Comparison of ENCODE assay signal across 9 mouse cellular contexts in genomic region chr7:57509681-57510141, GRCm38 (mm10). TPM values are rescaled to one million over a fixed set of nuclear protein-coding genes. Genes with fewer than 3 reads are reported as not detected.
DNase-seq lines count a peak whose midpoint lies in the region; ATAC-seq and TF ChIP-seq lines count a peak whose summit lies in the region.
"Had no signal": no experiment of that assay in that cellular context is flagged by ENCODE, and none has a peak within 500 bp of the region (broad histone marks: within the 10 kb centered on the region; RNA-seq: fewer than 3 reads in every experiment).

TSS of gene Gabra5 (minus strand) at chr7:57510059.

- H3K4me1 ChIP-seq in heart, postnatal 0 days (ENCODE audit: control insufficient read depth, insufficient read depth), result no peaks in the 10 kb centered on the region
- H3K4me1 ChIP-seq in cortical plate, adult 2 months (ENCODE audit: control insufficient read depth, insufficient read depth, low read length), result peaks cover 3% of the 10 kb centered on the region
- peaks cover 8% of the 10 kb centered on the region; the same call in 1 of the 2 replicates for H3K4me1 ChIP-seq in neural tube, embryonic 13.5 days (replicated peaks)

- no peaks in the 10 kb centered on the region for H3K36me3 ChIP-seq in heart, postnatal 0 days (replicated peaks; ENCODE audit: control insufficient read depth, insufficient read depth, low read length)
- H3K36me3 ChIP-seq in neural tube, embryonic 13.5 days, result no peaks in the 10 kb centered on the region

- no peak for DNase-seq in heart, postnatal 0 days (ENCODE audit: low spot score)
- DNase-seq in heart, adult 9 months (ENCODE audit: low spot score in 2 of 2), result no peak
- peak; percentile 49 to 68 for DNase-seq in frontal cortex, postnatal 14 days (ENCODE audit: low spot score in 2 of 2)
- peak; percentile 52 to 60 for DNase-seq in left cerebral cortex, adult 8-10 months (ENCODE audit: low spot score in 2 of 2)
- DNase-seq in gastrocnemius, postnatal 4 days (ENCODE audit: low spot score in 2 of 2), result no peak
- no peak for DNase-seq in ovary, postnatal 36 days (ENCODE audit: low spot score)

- no peak for TF ChIP-seq POLR2A in cortical plate, adult 2 months (IDR thresholded peaks at IDR 0.05; ENCODE audit: extremely low read depth, insufficient read depth, low read length)

- H3K27ac ChIP-seq in heart, postnatal 0 days (ENCODE audit: low read depth), result no peak within 1 kb of the TSS
- H3K27ac ChIP-seq in cortical plate, adult 2 months (ENCODE audit: insufficient read depth, low read length), result peak within 1 kb of the TSS; percentile 83
- no peak within 1 kb of the TSS; the same call in 1 of the 2 replicates for H3K27ac ChIP-seq in neural tube, embryonic 13.5 days (replicated peaks)

- 2% methylated on average over 54 of the region's 59 CpGs for WGBS in heart, postnatal 0 days
- 1% methylated on average over 59 of the region's 59 CpGs for WGBS in neural tube, embryonic 13.5 days

- TF ChIP-seq CTCF in heart, postnatal 0 days (IDR thresholded peaks at IDR 0.05; ENCODE audit: low read depth), result no peak
- TF ChIP-seq CTCF in cortical plate, adult 2 months (IDR thresholded peaks at IDR 0.05; ENCODE audit: extremely low read depth, insufficient read depth, low read length), result peak; percentile 33

- TF ChIP-seq EP300 in heart, postnatal 0 days (IDR thresholded peaks at IDR 0.05; ENCODE audit: low read depth), result no peak

- H3K4me3 ChIP-seq in heart, postnatal 0 days (ENCODE audit: low read depth, low read length), result peak within 1 kb of the TSS; percentile 31
- peak within 1 kb of the TSS; percentile 39 for H3K4me3 ChIP-seq in cortical plate, adult 2 months (ENCODE audit: insufficient read depth, low read length)
- peak within 1 kb of the TSS; percentile 57 for H3K4me3 ChIP-seq in neural tube, embryonic 13.5 days

- H3K9me3 ChIP-seq in heart, postnatal 0 days (replicated peaks; ENCODE audit: control insufficient read depth, low read length), result no peaks in the 10 kb centered on the region
- H3K9me3 ChIP-seq in neural tube, embryonic 13.5 days, result no peaks in the 10 kb centered on the region

- no peak for ATAC-seq in heart, postnatal 0 days (ENCODE audit: insufficient read depth, low read depth)
- peak; percentile 90 for ATAC-seq in neural tube, embryonic 13.5 days (ENCODE audit: low read depth)

- H3K9ac ChIP-seq in heart, postnatal 0 days (replicated peaks; ENCODE audit: low read depth, low read length), result no peak within 1 kb of the TSS
- H3K9ac ChIP-seq in neural tube, embryonic 13.5 days, result peak within 1 kb of the TSS; percentile 71

- H3K4me2 ChIP-seq in heart, postnatal 0 days (ENCODE audit: low read depth, low read length), result peak within 1 kb of the TSS; percentile 50
- peak within 1 kb of the TSS; percentile 77 for H3K4me2 ChIP-seq in neural tube, embryonic 13.5 days

- peaks cover 44% of the 10 kb centered on the region for H3K27me3 ChIP-seq in heart, postnatal 0 days (ENCODE audit: control insufficient read depth, insufficient read depth, low read length)
- H3K27me3 ChIP-seq in neural tube, embryonic 13.5 days, result peaks cover 56% of the 10 kb centered on the region

RNA-seq across cellular contexts. Expression of gene Gabra5, which starts in this region (rescaled TPM):
- not detected in 2 replicates for total RNA-seq in heart, postnatal 0 days (2014; rRNA removed; ENCODE audit: low replicate concordance)
- not detected in 2 replicates for polyA plus RNA-seq in heart, postnatal 0 days (2015; fragmentation: Nextera tagmentation; extraction: Ambion mirVana)
- 34.0 and 53.0 TPM in 2 replicates for polyA plus RNA-seq in cortical plate, adult 2 months (2012; rRNA removed)
- 10 to 100 TPM; 41.6 to 50.5 (median 47.5) TPM for total RNA-seq in left cerebral cortex, adult 8-10 months (2022)
- 14.5 and 15.2 TPM in 2 replicates for polyA plus RNA-seq in neural tube, embryonic 13.5 days (2015; fragmentation: Nextera tagmentation; extraction: Ambion mirVana)
- not detected for total RNA-seq in gastrocnemius, postnatal 4 days (2021)
- polyA plus RNA-seq: liver, embryonic 16.5 days had no signal

Comparison
In these comparisons a context has a peak if more than half of its experiments do, and no peak if none do; other contexts are left out.
1. RNA of gene Gabra5 (total RNA-seq): 41.6 to 50.5 TPM in left cerebral cortex, adult 8-10 months; not detected in gastrocnemius, postnatal 4 days and not detected in heart, postnatal 0 days; every median in the first group is over 10 times any median in the second.
2. RNA of gene Gabra5 (polyA plus RNA-seq): 34.0 to 53.0 TPM in cortical plate, adult 2 months and 14.5 to 15.2 TPM in neural tube, embryonic 13.5 days; not detected in heart, postnatal 0 days; every median in the first group is over 10 times any median in the second.
3. DNase-seq: peak in frontal cortex, postnatal 14 days (2 of 2) and left cerebral cortex, adult 8-10 months (2 of 2); none in heart, postnatal 0 days (single experiment), heart, adult 9 months (0 of 2), gastrocnemius, postnatal 4 days (0 of 2) and ovary, postnatal 36 days (single experiment).
4. Peak in every context shown above with its lines, with median percentiles within 50 percentile points of each other: H3K4me3 ChIP-seq.